Mouse (Mus musculus) cortical plate, adult 2 months (tissue): ENCODE results near the gene Tbc1d30. TPM values are rescaled to one million over a fixed set of nuclear protein-coding genes. Genes with fewer than 3 reads are reported as not detected.
"Not testable (repeated sequence)": the region's sequence is repeated elsewhere in the genome, so short reads cannot be mapped to it uniquely, and the experiment has no call there.

Source experiments
- H3K27ac ChIP-seq: fragments of 200-500 bp; 2 replicates; pipeline ENCODE4 v1.5.1; 2012; ENCODE audit warnings: low read length, control low read depth, inconsistent platforms; ENCODE audit not compliant: insufficient read depth
- H3K4me1 ChIP-seq: fragments of 200-500 bp; 2 replicates; pipeline ENCODE4 v1.6.1; 2011; ENCODE audit warnings: low read length; ENCODE audit not compliant: control insufficient read depth, insufficient read depth
- H3K4me3 ChIP-seq: fragments of 200-500 bp; 2 replicates; pipeline ENCODE4 v1.5.1; 2011; ENCODE audit warnings: mild to moderate bottlenecking, low read length, control low read depth; ENCODE audit not compliant: insufficient read depth
- CTCF ChIP-seq: fragments of 200-500 bp; IDR thresholded peaks from 2 replicates; pipeline ENCODE4 v1.5.1; 2011; ENCODE audit warnings: mild to moderate bottlenecking, control low read depth, low read length; ENCODE audit not compliant: insufficient read depth; ENCODE audit errors: extremely low read depth
- POLR2A ChIP-seq: fragments of 200-500 bp; IDR thresholded peaks from 2 replicates; pipeline ENCODE4 v1.6.1; 2011; ENCODE audit warnings: mild to moderate bottlenecking, low read length, control low read depth; ENCODE audit not compliant: insufficient read depth; ENCODE audit errors: extremely low read depth
- polyA plus RNA-seq: library from polyadenylated mRNA; depleted of rRNA; stranded (reverse); fragments of >200 nt; gene quantifications from 2 replicates; pipeline ENCODE4 v1.2.3, GENCODE M21; 2012

Gene Tbc1d30
- polyA plus RNA-seq, 1 experiment, result 49.1 TPM

GRCm38 (mm10) chr10:121349244-121349643 lies 1.8 kb downstream of the Tbc1d30 start:
- Histone ChIP-seq H3K4me3 (no peak overlapping the region), H3K27ac (no peak overlapping the region), H3K4me1 (no peaks in the 10 kb centered on the region)
- TF ChIP-seq POLR2A, result no peak
- no peak for TF ChIP-seq CTCF

GRCm38 (mm10) chr10:121343867-121344266 lies 7.2 kb downstream of the Tbc1d30 start:
- Histone ChIP-seq H3K4me3 (no peak overlapping the region), H3K4me1 (peaks cover 1% of the 10 kb centered on the region; the same call in 1 of the 2 replicates), H3K27ac (no peak overlapping the region)
- TF ChIP-seq POLR2A, result no peak
- no peak for TF ChIP-seq CTCF

- Histone ChIP-seq H3K4me1 (peaks cover 1% of the 10 kb centered on the region; the same call in 1 of the 2 replicates), H3K4me3 (no peak overlapping the region)
Measured at GRCm38 (mm10) chr10:121342260-121342659, 8.8 kb downstream of the Tbc1d30 start.

GRCm38 (mm10) chr10:121340754-121341593 lies 10.1 kb downstream of the Tbc1d30 start:
- Histone ChIP-seq H3K27ac (no peak overlapping the region), H3K4me1 (peaks cover 1% of the 10 kb centered on the region; the same call in 1 of the 2 replicates), H3K4me3 (no peak overlapping the region)
- no peak for TF ChIP-seq POLR2A
- TF ChIP-seq CTCF, result no peak

More at GRCm38 (mm10) chr10:121342260-121342659, 8.8 kb downstream of the Tbc1d30 start:
- H3K27ac ChIP-seq, result no peak overlapping the region
- no peak for TF ChIP-seq CTCF
- TF ChIP-seq POLR2A, result no peak

GRCm38 (mm10) chr10:121336536-121336935 lies 14.5 kb downstream of the Tbc1d30 start:
- not testable (repeated sequence) for H3K4me3 ChIP-seq, H3K4me1 ChIP-seq, H3K27ac ChIP-seq

GRCm38 (mm10) chr10:121334576-121334975 lies 16.5 kb downstream of the Tbc1d30 start:
- no peaks in the 10 kb centered on the region for H3K4me1 ChIP-seq
- H3K27ac ChIP-seq, result no peak overlapping the region
- TF ChIP-seq POLR2A (no peak), CTCF (peak; percentile 68)
- H3K4me3 ChIP-seq, result no peak overlapping the region

- no peak for TF ChIP-seq POLR2A
- peak; percentile 87 for TF ChIP-seq CTCF
Measured at GRCm38 (mm10) chr10:121330940-121331339, 20.1 kb downstream of the Tbc1d30 start.

GRCm38 (mm10) chr10:121329586-121329985 lies 21.5 kb downstream of the Tbc1d30 start:
- H3K27ac ChIP-seq, result no peak overlapping the region
- no peak overlapping the region for H3K4me3 ChIP-seq
- no peaks in the 10 kb centered on the region for H3K4me1 ChIP-seq
- TF ChIP-seq CTCF (no peak), POLR2A (no peak)

More at GRCm38 (mm10) chr10:121330940-121331339, 20.1 kb downstream of the Tbc1d30 start:
- no peak overlapping the region for H3K27ac ChIP-seq
- no peak overlapping the region for H3K4me3 ChIP-seq
- no peaks in the 10 kb centered on the region for H3K4me1 ChIP-seq

- no peak overlapping the region for H3K4me3 ChIP-seq
- TF ChIP-seq CTCF (no peak), POLR2A (no peak)
- H3K4me1 ChIP-seq, result no peaks in the 10 kb centered on the region
- no peak overlapping the region for H3K27ac ChIP-seq
Measured at GRCm38 (mm10) chr10:121326167-121326566, 24.9 kb downstream of the Tbc1d30 start.

GRCm38 (mm10) chr10:121323493-121323892 lies 27.6 kb downstream of the Tbc1d30 start:
- no peak overlapping the region for H3K4me3 ChIP-seq
- H3K27ac ChIP-seq, result no peak overlapping the region
- no peaks in the 10 kb centered on the region for H3K4me1 ChIP-seq
- TF ChIP-seq POLR2A (no peak), CTCF (no peak)
